Mouse (Mus musculus) kidney, embryonic 14.5 days (tissue): Measurements from ENCODE around the gene Hspbp1. TPM values are rescaled to one million over a fixed set of nuclear protein-coding genes. Genes with fewer than 3 reads are reported as not detected.

Experiments used
- ATAC-seq: fragments of 200-750 bp; cut with Nextera tagmentation; 2 replicates; pipeline ENCODE4 v1.8.0; 2017; ENCODE audit warnings: moderate number of reproducible peaks, mild to moderate bottlenecking, moderate TSS enrichment, moderate library complexity; ENCODE audit not compliant: low FRiP score, low TSS enrichment
- H3K27ac ChIP-seq: fragments of 300-500 bp; sonication (generic); 2 replicates; pipeline ENCODE4 v1.5.1; 2014; ENCODE audit warnings: low read depth, mild to moderate bottlenecking, low read length, moderate library complexity, mixed read lengths
- H3K27me3 ChIP-seq: fragments of 300-500 bp; sonication (generic); 2 replicates; pipeline ENCODE4 v1.6.1; 2014; ENCODE audit warnings: mild to moderate bottlenecking, low read length; ENCODE audit not compliant: control insufficient read depth, insufficient read depth
- H3K36me3 ChIP-seq: fragments of 300-500 bp; sonication (generic); 2 replicates; pipeline ENCODE4 v1.6.1; 2014; ENCODE audit warnings: low read length, mixed read lengths; ENCODE audit not compliant: control insufficient read depth, insufficient read depth
- H3K4me1 ChIP-seq: fragments of 300-500 bp; sonication (generic); 2 replicates; pipeline ENCODE4 v1.6.1; 2014; ENCODE audit warnings: low read length, mixed read lengths; ENCODE audit not compliant: control insufficient read depth, insufficient read depth
- H3K4me2 ChIP-seq: fragments of 300-500 bp; sonication (generic); replicated peaks from 2 replicates; pipeline ENCODE4 v1.6.1; 2014; ENCODE audit warnings: low read depth, mild to moderate bottlenecking, low read length
- H3K4me3 ChIP-seq: fragments of 300-500 bp; sonication (generic); 2 replicates; pipeline ENCODE4 v1.5.1; 2014; ENCODE audit warnings: mild to moderate bottlenecking, low read length
- H3K9ac ChIP-seq: fragments of 300-500 bp; sonication (generic); 2 replicates; pipeline ENCODE4 v1.6.1; 2014; ENCODE audit warnings: low read depth, mild to moderate bottlenecking, low read length, moderate library complexity
- H3K9me3 ChIP-seq: fragments of 300-500 bp; sonication (generic); 2 replicates; pipeline ENCODE4 v1.6.1; 2016; ENCODE audit warnings: low read length; ENCODE audit not compliant: control insufficient read depth
- WGBS: fragments of 180-500 bp; shearing (Covaris S2); extraction: QIAGEN DNeasy Blood & Tissue Kit; methylation state at CpG from one replicate; pipeline ENCODE4 v1.1.7; 2014; 5-methylcytosine and 5-hydroxymethylcytosine counted together
- polyA plus RNA-seq: library from polyadenylated mRNA; unstranded; fragments of >200 nt; fragmentation: Nextera tagmentation; extraction: Ambion mirVana; gene quantifications from 2 replicates; pipeline ENCODE4 v1.2.1, GENCODE M21; 2014

Gene Hspbp1
- polyA plus RNA-seq, 1 experiment from 2014 or later = 113 TPM

GRCm38 (mm10) chr7:4652726-4653125, 32.1 kb downstream of the Hspbp1 start:
- H3K4me1 ChIP-seq = peaks cover 15% of the 10 kb centered on the region

DNA sequence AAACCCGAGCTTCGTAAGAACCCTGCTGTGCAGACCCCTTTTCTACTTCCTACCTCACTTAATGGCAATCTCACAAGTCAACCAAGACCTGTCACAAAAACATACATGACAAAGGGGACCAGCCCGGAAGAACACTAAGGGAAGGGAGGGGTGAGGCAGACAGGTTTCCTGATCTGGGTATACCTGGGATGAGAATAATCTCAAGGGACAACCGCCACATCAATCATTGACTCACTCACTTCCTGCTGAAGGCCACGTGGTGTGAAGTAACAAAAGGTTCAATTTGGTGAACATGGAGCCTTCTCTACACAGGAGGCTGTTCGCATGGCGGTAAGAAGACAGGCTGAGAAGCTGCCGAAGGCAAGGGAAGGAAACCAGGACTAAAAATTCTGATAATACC, 33.3 kb downstream of the Hspbp1 start:
- H3K27me3 ChIP-seq = no peaks in the 10 kb centered on the region
- peaks cover 5% of the 10 kb centered on the region; the same call in 1 of the 2 replicates for H3K36me3 ChIP-seq
- H3K9me3 ChIP-seq = no peaks in the 10 kb centered on the region
- H3K27ac ChIP-seq = no peak overlapping the region
- H3K4me1 ChIP-seq = peaks cover 4% of the 10 kb centered on the region
- 73% methylated on average over 8 of the region's 8 CpGs for WGBS
- H3K4me2 ChIP-seq = no peak overlapping the region
- no peak overlapping the region for H3K4me3 ChIP-seq
- ATAC-seq = no peak
- no peak overlapping the region for H3K9ac ChIP-seq

More at GRCm38 (mm10) chr7:4652726-4653125, 32.1 kb downstream of the Hspbp1 start:
- Histone ChIP-seq H3K4me2 (no peak overlapping the region), H3K9me3 (no peaks in the 10 kb centered on the region), H3K4me3 (no peak overlapping the region), H3K27ac (no peak overlapping the region), H3K9ac (no peak overlapping the region), H3K36me3 (no peaks in the 10 kb centered on the region), H3K27me3 (no peaks in the 10 kb centered on the region)
- WGBS = 88% methylated on average over 5 of the region's 5 CpGs
- no peak for ATAC-seq

GRCm38 (mm10) chr7:4647992-4648391, 36.9 kb downstream of the Hspbp1 start:
- WGBS = 91% methylated on average over 2 of the region's 2 CpGs
- H3K9ac ChIP-seq = no peak overlapping the region
- H3K4me3 ChIP-seq = no peak overlapping the region
- H3K4me1 ChIP-seq = no peaks in the 10 kb centered on the region
- no peak overlapping the region for H3K27ac ChIP-seq
- no peaks in the 10 kb centered on the region for H3K9me3 ChIP-seq
- H3K4me2 ChIP-seq = no peak overlapping the region
- peaks cover 27% of the 10 kb centered on the region for H3K36me3 ChIP-seq
- ATAC-seq = no peak
- H3K27me3 ChIP-seq = no peaks in the 10 kb centered on the region

- no peak for ATAC-seq
- Histone ChIP-seq H3K4me2 (no peak overlapping the region), H3K4me1 (no peaks in the 10 kb centered on the region), H3K27me3 (no peaks in the 10 kb centered on the region), H3K4me3 (no peak overlapping the region), H3K9ac (no peak overlapping the region), H3K27ac (no peak overlapping the region), H3K36me3 (peaks cover 32% of the 10 kb centered on the region), H3K9me3 (no peaks in the 10 kb centered on the region)
- WGBS = 62% methylated on average over 6 of the region's 6 CpGs
Measured at GRCm38 (mm10) chr7:4647291-4647690, 37.6 kb downstream of the Hspbp1 start.

DNA sequence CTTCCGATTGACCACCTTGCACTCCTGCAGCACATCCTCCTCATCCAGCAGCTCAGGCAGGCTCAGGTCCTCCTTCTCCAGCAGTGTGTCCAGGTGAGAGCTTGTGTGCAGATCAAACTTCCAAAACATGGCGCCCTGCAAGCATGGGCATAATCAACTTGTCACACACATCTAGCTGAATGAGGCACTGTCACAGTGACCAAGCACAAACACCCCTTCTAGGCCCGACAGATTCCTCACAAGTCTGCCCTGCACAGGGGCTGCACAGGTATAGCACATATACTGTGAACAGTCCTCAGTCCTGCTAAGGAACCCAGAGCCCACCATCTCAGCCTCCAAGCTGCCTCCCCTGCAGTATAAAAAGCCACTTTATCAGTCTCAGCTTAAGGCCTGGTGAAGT, 38.1 kb downstream of the Hspbp1 start:
- WGBS = 88% methylated on average over 3 of the region's 3 CpGs
- no peaks in the 10 kb centered on the region for H3K4me1 ChIP-seq
- peaks cover 37% of the 10 kb centered on the region for H3K36me3 ChIP-seq
- H3K9ac ChIP-seq = no peak overlapping the region
- H3K9me3 ChIP-seq = no peaks in the 10 kb centered on the region
- no peak overlapping the region for H3K4me2 ChIP-seq
- no peaks in the 10 kb centered on the region for H3K27me3 ChIP-seq
- H3K27ac ChIP-seq = no peak overlapping the region
- H3K4me3 ChIP-seq = no peak overlapping the region
- no peak for ATAC-seq

- WGBS = 95% methylated on average over 6 of the region's 6 CpGs
- Histone ChIP-seq H3K27me3 (no peaks in the 10 kb centered on the region), H3K4me1 (no peaks in the 10 kb centered on the region), H3K36me3 (peaks cover 68% of the 10 kb centered on the region), H3K9ac (no peak overlapping the region), H3K4me2 (no peak overlapping the region), H3K27ac (no peak overlapping the region), H3K4me3 (no peak overlapping the region), H3K9me3 (no peaks in the 10 kb centered on the region)
- no peak for ATAC-seq
Measured at GRCm38 (mm10) chr7:4643225-4643624, 41.6 kb downstream of the Hspbp1 start.

DNA sequence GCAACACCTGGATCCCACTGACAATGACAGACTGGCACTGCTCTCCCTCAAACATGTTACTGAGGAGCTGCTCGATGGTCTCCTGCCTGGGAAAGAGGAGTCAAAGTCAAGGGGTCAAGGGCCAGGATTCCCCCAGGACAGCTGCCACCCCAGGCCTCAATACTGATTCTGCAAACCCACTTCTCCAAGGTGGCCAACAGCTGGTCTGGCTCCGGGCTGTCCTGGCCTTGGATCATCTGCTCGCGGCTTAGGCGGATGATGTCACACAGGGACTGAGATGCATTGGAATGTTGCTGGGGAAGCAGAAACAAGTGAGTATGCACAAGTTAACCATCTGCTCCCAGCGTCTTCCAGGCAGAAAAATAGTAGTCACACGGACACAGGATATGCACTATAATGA, 42.9 kb downstream of the Hspbp1 start:
- Histone ChIP-seq H3K4me1 (no peaks in the 10 kb centered on the region), H3K9me3 (no peaks in the 10 kb centered on the region), H3K4me3 (no peak overlapping the region), H3K27me3 (no peaks in the 10 kb centered on the region), H3K27ac (no peak overlapping the region), H3K4me2 (no peak overlapping the region), H3K36me3 (peaks cover 79% of the 10 kb centered on the region), H3K9ac (no peak overlapping the region)
- ATAC-seq = no peak
- 85% methylated on average over 7 of the region's 7 CpGs for WGBS

- 87% methylated on average over 11 of the region's 11 CpGs for WGBS
- Histone ChIP-seq H3K4me2 (no peak overlapping the region), H3K9me3 (no peaks in the 10 kb centered on the region), H3K36me3 (peaks cover 79% of the 10 kb centered on the region), H3K27me3 (no peaks in the 10 kb centered on the region), H3K4me1 (no peaks in the 10 kb centered on the region), H3K27ac (no peak overlapping the region), H3K9ac (no peak overlapping the region), H3K4me3 (no peak overlapping the region)
- ATAC-seq = no peak
Measured at GRCm38 (mm10) chr7:4641155-4641554, 43.7 kb downstream of the Hspbp1 start.

GRCm38 (mm10) chr7:4636179-4636578, 48.7 kb downstream of the Hspbp1 start:
- Histone ChIP-seq H3K4me2 (no peak overlapping the region), H3K9me3 (no peaks in the 10 kb centered on the region), H3K36me3 (peaks cover 85% of the 10 kb centered on the region), H3K9ac (no peak overlapping the region), H3K27ac (no peak overlapping the region), H3K27me3 (no peaks in the 10 kb centered on the region), H3K4me3 (no peak overlapping the region), H3K4me1 (no peaks in the 10 kb centered on the region)
- 86% methylated on average over 4 of the region's 4 CpGs for whole genome bisulfite sequencing
- ATAC-seq = no peak
